Mouse (Mus musculus) urinary bladder, adult 2 months (tissue): Measurements from ENCODE around the gene Prmt8. TPM values are rescaled to one million over a fixed set of nuclear protein-coding genes. Genes with fewer than 3 reads are reported as not detected.

Experiments
- DNase-seq: peaks from one replicate; pipeline ENCODE4 v3.0.0; 2022; ENCODE audit warnings: low spot score
- polyA plus RNA-seq: library from polyadenylated mRNA; depleted of rRNA; stranded (reverse); fragments of >200 nt; gene quantifications from 2 replicates; pipeline ENCODE4 v1.2.3, GENCODE M21; 2012; rRNA removed

Gene Prmt8
- polyA plus RNA-seq, 1 experiment: 0.06 TPM

DNA sequence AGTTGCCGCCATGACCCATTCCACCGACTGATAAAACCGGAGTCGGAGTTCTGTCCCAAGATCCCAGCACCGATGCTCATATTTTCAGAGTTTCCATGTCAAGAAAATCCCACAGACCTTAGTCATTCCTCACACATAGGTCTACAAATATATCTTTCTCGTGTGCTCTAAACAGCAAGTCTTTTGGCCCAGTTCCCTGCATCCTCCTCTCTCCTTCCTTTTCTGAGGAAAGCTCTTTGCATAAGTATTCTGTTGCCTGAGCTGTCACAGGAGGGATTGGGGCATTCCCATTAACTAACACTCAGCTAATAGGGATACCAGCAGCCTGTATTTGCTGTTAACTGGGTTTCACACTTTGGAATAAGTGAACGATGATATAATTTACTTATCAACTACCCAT, 106.0 kb downstream of the Prmt8 start:
- DNase-seq: no peak

GRCm38 (mm10) chr6:127661717-127662292, 107.5 kb downstream of the Prmt8 start:
- DNase-seq: no peak

DNA sequence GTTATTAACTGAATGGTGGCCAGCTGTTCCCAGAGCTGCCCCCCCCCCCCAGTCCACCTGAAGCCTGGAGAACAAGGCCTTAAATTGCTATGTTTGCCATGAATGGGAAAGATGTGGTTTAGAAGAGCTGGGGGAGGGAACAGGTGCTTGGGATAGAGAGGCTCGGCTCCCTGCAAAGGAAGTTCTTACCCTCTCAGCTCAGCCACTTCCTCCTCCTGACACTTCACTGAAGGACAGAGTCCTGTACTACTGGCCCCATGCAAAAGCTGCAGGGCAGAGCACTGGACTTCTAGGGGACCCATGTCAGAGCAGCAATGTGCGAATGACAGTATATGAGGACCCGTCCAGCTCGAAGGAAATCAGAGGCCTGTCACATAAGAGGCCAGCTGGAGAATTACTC, 109.3 kb downstream of the Prmt8 start:
- DNase-seq: no peak

DNA sequence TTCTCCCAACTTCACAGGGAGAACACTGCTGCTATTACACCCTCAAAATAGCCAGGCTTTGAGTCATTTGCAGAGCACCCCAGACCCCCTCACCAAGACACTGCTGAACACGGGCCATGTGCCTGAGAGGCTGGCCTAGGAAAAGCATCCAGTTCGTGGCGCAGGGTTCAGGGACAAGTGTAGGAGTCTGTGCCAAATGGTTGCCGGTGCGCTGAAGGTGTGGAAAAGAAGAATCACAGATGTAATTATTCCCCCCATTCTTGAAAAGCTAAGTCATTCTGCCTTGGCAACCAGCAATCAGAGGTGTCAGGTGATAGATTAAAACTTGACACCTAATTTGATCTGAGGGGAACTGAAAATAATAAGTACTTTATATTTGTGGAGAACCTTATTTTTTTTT, 109.8 kb downstream of the Prmt8 start:
- DNase-seq: no peak

DNA sequence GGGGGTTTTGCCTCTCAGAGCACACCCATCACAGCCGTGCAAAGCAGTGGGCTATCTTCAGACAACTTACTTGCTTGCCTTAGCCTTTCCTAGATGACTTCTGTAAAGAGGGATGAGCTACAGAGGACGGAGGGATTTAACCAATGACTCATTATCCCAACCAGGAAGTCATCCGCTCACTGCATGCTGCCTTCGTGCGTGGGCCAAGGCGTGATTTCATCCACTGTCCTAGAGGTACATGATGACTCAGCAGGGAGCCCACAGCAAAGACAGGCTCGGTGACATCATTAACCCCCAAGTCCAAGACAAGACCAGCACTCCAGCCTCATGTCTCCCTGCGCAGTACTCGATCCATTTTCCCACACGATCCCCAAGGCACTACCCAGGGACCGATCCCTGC, 112.1 kb downstream of the Prmt8 start:
- DNase-seq: no peak

DNA sequence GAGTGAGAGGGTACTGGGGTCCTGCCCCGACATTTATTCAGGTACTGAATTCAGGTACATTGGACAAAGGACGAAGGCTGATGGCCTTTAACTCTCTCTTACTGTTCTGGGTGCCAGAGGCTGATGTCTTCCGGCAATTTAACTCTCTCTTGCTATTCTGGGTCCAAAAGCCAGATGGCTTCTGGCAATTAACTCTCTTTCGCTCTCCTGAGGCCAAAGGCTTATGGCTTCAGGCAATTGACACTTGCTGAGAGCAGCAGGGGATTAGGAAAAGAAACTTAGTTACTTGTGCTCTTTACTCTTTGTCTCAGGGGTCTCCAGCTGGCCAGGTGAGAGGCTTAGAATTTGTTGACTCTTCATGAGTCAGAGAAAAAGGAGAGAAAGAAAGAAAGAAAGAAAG, 113.3 kb downstream of the Prmt8 start:
- DNase-seq: no peak

GRCm38 (mm10) chr6:127641077-127641801, 128.0 kb downstream of the Prmt8 start:
- DNase-seq: no peak

Other genes starting within 250 kb of the Prmt8 start
- 0.96 and 1.7 TPM in 2 replicates for gene Cracr2a, start 208.1 kb downstream of the Prmt8 start, polyA plus RNA-seq
- gene Tspan11, start 118.1 kb upstream of the Prmt8 start, polyA plus RNA-seq: 3.2 and 3.4 TPM in 2 replicates